Mouse (Mus musculus): Measurements from ENCODE around the gene Cnot2.

GRCm38 (mm10) chr10:116628926-116629325 is 47.6 kb upstream of the Cnot2 start:
- TF ChIP-seq CTCF (conservative IDR thresholded peaks at IDR 0.05; ENCODE audit: low read length) = no peak
- no peak for TF ChIP-seq POU5F1 (IDR thresholded peaks at IDR 0.05; ENCODE audit: borderline replicate concordance, low read length)

Measured in E14TG2a.4 (cell line).